ENCODE assay signal across 8 mouse cellular contexts in the genomic region with DNA sequence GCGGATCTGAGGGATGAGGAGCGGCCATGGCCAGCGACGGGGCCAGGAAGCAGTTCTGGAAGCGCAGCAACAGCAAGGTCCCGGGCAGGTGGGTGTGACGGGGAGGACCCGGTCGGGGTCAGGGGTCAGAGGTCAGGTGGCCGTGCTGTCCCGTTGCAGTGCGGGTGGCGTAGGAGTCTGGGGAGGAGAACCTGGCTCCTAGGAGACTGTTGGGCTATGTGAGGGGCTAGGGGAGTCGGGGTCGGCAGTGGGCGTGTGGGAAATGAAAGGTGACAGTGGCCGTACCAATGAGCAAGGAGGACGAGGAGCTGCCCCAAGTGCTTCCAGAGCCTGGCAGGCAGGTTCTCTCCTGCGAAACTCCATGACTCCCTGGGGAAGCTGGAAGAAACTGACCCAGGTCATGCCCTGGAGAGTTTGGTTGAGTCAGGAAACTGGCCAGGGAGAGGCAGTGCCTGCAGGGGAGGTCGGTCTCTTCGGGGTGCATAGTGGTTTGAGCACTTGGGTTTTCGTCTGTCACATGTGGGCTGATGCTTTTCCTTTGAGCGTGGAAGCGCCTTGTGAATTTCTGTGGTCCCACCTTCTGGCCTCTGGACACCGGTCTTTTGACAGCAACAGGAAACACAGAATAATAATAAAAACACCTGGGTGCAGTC. TPM values are rescaled to one million over a fixed set of nuclear protein-coding genes. Genes with fewer than 3 reads are reported as not detected.
DNase-seq lines count a peak whose midpoint lies in the region; ATAC-seq and TF ChIP-seq lines count a peak whose summit lies in the region.

No protein-coding gene starts in this region.

- H3K9ac ChIP-seq in embryonic facial prominence, embryonic 13.5 days, result peak overlapping the region; percentile 93
- peak overlapping the region; percentile 76 for H3K9ac ChIP-seq in intestine, postnatal 0 days (ENCODE audit: low read depth, low read length)
- peak overlapping the region; percentile 88 for H3K9ac ChIP-seq in neural tube, embryonic 14.5 days (replicated peaks; ENCODE audit: low read depth, low read length)

- no peak for ATAC-seq in embryonic facial prominence, embryonic 13.5 days (ENCODE audit: insufficient number of reproducible peaks, insufficient read depth, low FRiP score, low TSS enrichment, low read depth)
- ATAC-seq in intestine, postnatal 0 days, result peak; percentile 14; the same call in 1 of the 2 replicates
- ATAC-seq in neural tube, embryonic 14.5 days (ENCODE audit: low read depth), result no peak
- no peak for ATAC-seq in CD4-positive, CD25-positive, alpha-beta regulatory T cell, adult 4 months

- WGBS in lung, adult 2 months, result 7% methylated on average over 25 of the region's 25 CpGs
- 11% methylated on average over 25 of the region's 25 CpGs for WGBS in embryonic facial prominence, embryonic 13.5 days
- 8% methylated on average over 25 of the region's 25 CpGs for WGBS in intestine, postnatal 0 days
- WGBS in neural tube, embryonic 14.5 days, result 16% methylated on average over 25 of the region's 25 CpGs

- no peaks in the 10 kb centered on the region for H3K9me3 ChIP-seq in embryonic facial prominence, embryonic 13.5 days
- H3K9me3 ChIP-seq in intestine, postnatal 0 days (ENCODE audit: control insufficient read depth), result no peaks in the 10 kb centered on the region
- H3K9me3 ChIP-seq in neural tube, embryonic 14.5 days (ENCODE audit: control insufficient read depth, low read length), result no peaks in the 10 kb centered on the region

- H3K4me1 ChIP-seq in lung, adult 2 months (ENCODE audit: control insufficient read depth, insufficient read depth, low read length), result peaks cover 12% of the 10 kb centered on the region
- peaks cover 22% of the 10 kb centered on the region for H3K4me1 ChIP-seq in embryonic facial prominence, embryonic 13.5 days
- H3K4me1 ChIP-seq in intestine, postnatal 0 days (replicated peaks; ENCODE audit: control insufficient read depth, insufficient read depth, low read length), result no peaks in the 10 kb centered on the region; the same call in 1 of the 2 replicates
- H3K4me1 ChIP-seq in neural tube, embryonic 14.5 days (ENCODE audit: control insufficient read depth, insufficient read depth, low read length), result peaks cover 20% of the 10 kb centered on the region

- H3K27ac ChIP-seq in embryonic facial prominence, embryonic 13.5 days, result peak overlapping the region; percentile 91
- H3K27ac ChIP-seq in intestine, postnatal 0 days (ENCODE audit: low read depth, low read length), result peak overlapping the region; percentile 96
- H3K27ac ChIP-seq in neural tube, embryonic 14.5 days (ENCODE audit: low read depth, low read length), result peak overlapping the region; percentile 87

- DNase-seq in lung, adult 2 months, result no peak
- no peak for DNase-seq in lung, adult 18-20 months
- no peak for DNase-seq in urinary bladder, postnatal 25 days (ENCODE audit: low spot score)
- no peak for DNase-seq in embryo, embryonic 10.5 days (ENCODE audit: low spot score)

- peak overlapping the region; percentile 99 for H3K4me2 ChIP-seq in embryonic facial prominence, embryonic 13.5 days
- peak overlapping the region; percentile 99 for H3K4me2 ChIP-seq in intestine, postnatal 0 days (replicated peaks; ENCODE audit: low read depth)
- peak overlapping the region; percentile 99 for H3K4me2 ChIP-seq in neural tube, embryonic 14.5 days (ENCODE audit: low read depth, low read length)

- TF ChIP-seq CTCF in lung, adult 2 months (IDR thresholded peaks at IDR 0.05; ENCODE audit: insufficient read depth, low read length), result no peak
- no peak for TF ChIP-seq CTCF in intestine, postnatal 0 days (IDR thresholded peaks at IDR 0.05; ENCODE audit: low read depth)

- H3K36me3 ChIP-seq in embryonic facial prominence, embryonic 13.5 days, result 0 out of 2 replicates have a peak, but pooled peaks cover 3% of the 10 kb centered on the region
- no peaks in the 10 kb centered on the region for H3K36me3 ChIP-seq in intestine, postnatal 0 days (ENCODE audit: control insufficient read depth, insufficient read depth)
- H3K36me3 ChIP-seq in neural tube, embryonic 14.5 days (ENCODE audit: control insufficient read depth, insufficient read depth, low read length), result no peaks in the 10 kb centered on the region

- peak overlapping the region; percentile 84 for H3K4me3 ChIP-seq in lung, adult 2 months (replicated peaks; ENCODE audit: extremely low read depth, low read depth, low read length)
- H3K4me3 ChIP-seq in embryonic facial prominence, embryonic 13.5 days, result peak overlapping the region; percentile 97
- H3K4me3 ChIP-seq in intestine, postnatal 0 days (ENCODE audit: low read depth, low read length), result peak overlapping the region; percentile 92
- peak overlapping the region; percentile 89 for H3K4me3 ChIP-seq in neural tube, embryonic 14.5 days (ENCODE audit: low read depth, low read length)

- H3K27me3 ChIP-seq in embryonic facial prominence, embryonic 13.5 days, result no peaks in the 10 kb centered on the region
- no peaks in the 10 kb centered on the region for H3K27me3 ChIP-seq in intestine, postnatal 0 days (replicated peaks; ENCODE audit: control insufficient read depth, insufficient read depth, low read length)
- no peaks in the 10 kb centered on the region for H3K27me3 ChIP-seq in neural tube, embryonic 14.5 days (ENCODE audit: control insufficient read depth, insufficient read depth, low read length)

- TF ChIP-seq POLR2A in lung, adult 2 months (IDR thresholded peaks at IDR 0.05; ENCODE audit: borderline replicate concordance, extremely low read depth, low read depth, low read length), result no peak

RNA-seq across cellular contexts. Expression of gene Tbc1d22a, which starts 0.4 kb away (rescaled TPM):
- polyA plus RNA-seq in lung, adult 2 months (2012; rRNA removed), result 31.9 and 34.7 TPM in 2 replicates
- polyA plus RNA-seq in embryonic facial prominence, embryonic 13.5 days (2015; fragmentation: Nextera tagmentation; extraction: Ambion mirVana), result 10.8 and 12.8 TPM in 2 replicates
- 15.3 and 16.7 TPM in 2 replicates for polyA plus RNA-seq in intestine, postnatal 0 days (2015; fragmentation: Nextera tagmentation; extraction: Ambion mirVana)
- 8.9 and 10.1 TPM in 2 replicates for polyA plus RNA-seq in neural tube, embryonic 14.5 days (2014; fragmentation: Nextera tagmentation; extraction: Ambion mirVana)
- polyA plus RNA-seq in CD4-positive, CD25-positive, alpha-beta regulatory T cell, adult 4 months (2017; shearing (Covaris generic)), result 10 to 100 TPM in 1 of 2 experiments, 1 to 10 TPM in 1; 8.4 to 16.2 TPM

RNA-seq across cellular contexts. Expression of gene Cerk, which starts 28.7 kb away (rescaled TPM):
- 38.2 and 40.8 TPM in 2 replicates for polyA plus RNA-seq in lung, adult 2 months (2012; rRNA removed)
- polyA plus RNA-seq in embryonic facial prominence, embryonic 13.5 days (2015; fragmentation: Nextera tagmentation; extraction: Ambion mirVana), result 14.0 and 16.5 TPM in 2 replicates
- polyA plus RNA-seq in intestine, postnatal 0 days (2015; fragmentation: Nextera tagmentation; extraction: Ambion mirVana), result 4.1 and 4.2 TPM in 2 replicates
- polyA plus RNA-seq in neural tube, embryonic 14.5 days (2014; fragmentation: Nextera tagmentation; extraction: Ambion mirVana), result 27.0 and 36.8 TPM in 2 replicates
- 1 to 10 TPM; 5.1 to 6.1 TPM for polyA plus RNA-seq in CD4-positive, CD25-positive, alpha-beta regulatory T cell, adult 4 months (2017; shearing (Covaris generic))
